Mouse (Mus musculus) cerebellum, adult 11-12 months (tissue): Measurements from ENCODE around the gene Clec2g.

Experiments used
- DNase-seq: peaks from one replicate; pipeline ENCODE4 v3.0.0; 2022

Clec2g gene

GRCm38 (mm10) chr6:129027451-129028248 is 93.5 kb downstream of the Clec2g start:
- DNase-seq = no peak

- no peak for DNase-seq
These were observed 96.1 kb downstream of the Clec2g start for GRCm38 (mm10) chr6:129030175-129030824.

- DNase-seq = no peak
These were observed 96.8 kb downstream of the Clec2g start for GRCm38 (mm10) chr6:129030964-129031363.

- DNase-seq = no peak
These were observed 99.2 kb downstream of the Clec2g start for GRCm38 (mm10) chr6:129033397-129033796.
